Mouse (Mus musculus) cortical plate, adult 2 months (tissue): Measurements from ENCODE around the gene Msl1. TPM values are rescaled to one million over a fixed set of nuclear protein-coding genes. Genes with fewer than 3 reads are reported as not detected.
A peak's percentile ranks its signal among the peaks of the same experiment; 100 is the strongest.

ENCODE experiments used
- H3K27ac ChIP-seq: fragments of 200-500 bp; 2 replicates; pipeline ENCODE4 v1.5.1; 2012; ENCODE audit warnings: low read length, control low read depth, inconsistent platforms; ENCODE audit not compliant: insufficient read depth
- H3K4me1 ChIP-seq: fragments of 200-500 bp; 2 replicates; pipeline ENCODE4 v1.6.1; 2011; ENCODE audit warnings: low read length; ENCODE audit not compliant: control insufficient read depth, insufficient read depth
- H3K4me3 ChIP-seq: fragments of 200-500 bp; 2 replicates; pipeline ENCODE4 v1.5.1; 2011; ENCODE audit warnings: mild to moderate bottlenecking, low read length, control low read depth; ENCODE audit not compliant: insufficient read depth
- CTCF ChIP-seq: fragments of 200-500 bp; IDR thresholded peaks from 2 replicates; pipeline ENCODE4 v1.5.1; 2011; ENCODE audit warnings: mild to moderate bottlenecking, control low read depth, low read length; ENCODE audit not compliant: insufficient read depth; ENCODE audit errors: extremely low read depth
- POLR2A ChIP-seq: fragments of 200-500 bp; IDR thresholded peaks from 2 replicates; pipeline ENCODE4 v1.6.1; 2011; ENCODE audit warnings: mild to moderate bottlenecking, low read length, control low read depth; ENCODE audit not compliant: insufficient read depth; ENCODE audit errors: extremely low read depth
- polyA plus RNA-seq: library from polyadenylated mRNA; depleted of rRNA; stranded (reverse); fragments of >200 nt; gene quantifications from 2 replicates; pipeline ENCODE4 v1.2.3, GENCODE M21; 2012; rRNA removed

The Msl1 gene
- 119 and 131 TPM in 2 replicates for polyA plus RNA-seq

DNA sequence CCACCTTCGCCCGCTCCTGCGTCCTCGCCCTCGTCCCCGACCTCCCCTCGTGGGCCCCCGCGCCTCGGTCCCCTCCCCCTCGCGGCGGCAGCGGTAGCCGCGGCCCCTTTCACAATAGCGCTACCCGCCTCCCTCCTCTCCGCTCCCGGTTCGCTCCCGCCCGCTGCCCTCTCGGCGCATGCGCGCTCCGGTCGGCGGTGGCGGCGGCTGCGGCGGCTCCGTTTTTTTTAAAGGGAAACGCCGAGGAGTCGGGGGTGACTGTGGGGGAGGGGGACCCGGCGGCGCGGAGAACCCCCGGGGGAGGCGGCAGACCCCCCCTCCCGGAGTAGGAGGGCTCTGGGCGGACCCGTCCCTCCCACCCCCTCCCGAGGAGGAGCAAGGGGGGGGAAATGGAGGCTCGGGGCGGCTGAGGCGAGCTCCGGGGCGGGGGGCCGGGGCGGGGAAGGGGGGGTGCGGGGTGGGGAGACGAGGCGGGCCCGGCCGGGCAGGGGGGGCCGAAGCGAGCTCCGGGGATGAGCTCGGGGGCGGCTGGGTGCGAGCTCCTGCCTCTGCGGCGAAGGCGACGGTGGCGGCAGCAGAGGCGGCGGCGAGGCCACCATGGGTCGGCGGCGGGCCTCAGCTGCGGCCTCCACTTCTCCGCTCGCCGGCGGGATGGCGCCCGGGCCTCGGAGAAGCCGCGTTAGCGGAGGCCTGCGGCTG lies at the start of gene Msl1:
Gene Msl1, plus strand, starts transcription at position 502 of the 699 bp plus-strand sequence.
- no peak for TF ChIP-seq CTCF
- TF ChIP-seq POLR2A = peak; percentile 42; the same call in 1 of the 2 replicates

DNA sequence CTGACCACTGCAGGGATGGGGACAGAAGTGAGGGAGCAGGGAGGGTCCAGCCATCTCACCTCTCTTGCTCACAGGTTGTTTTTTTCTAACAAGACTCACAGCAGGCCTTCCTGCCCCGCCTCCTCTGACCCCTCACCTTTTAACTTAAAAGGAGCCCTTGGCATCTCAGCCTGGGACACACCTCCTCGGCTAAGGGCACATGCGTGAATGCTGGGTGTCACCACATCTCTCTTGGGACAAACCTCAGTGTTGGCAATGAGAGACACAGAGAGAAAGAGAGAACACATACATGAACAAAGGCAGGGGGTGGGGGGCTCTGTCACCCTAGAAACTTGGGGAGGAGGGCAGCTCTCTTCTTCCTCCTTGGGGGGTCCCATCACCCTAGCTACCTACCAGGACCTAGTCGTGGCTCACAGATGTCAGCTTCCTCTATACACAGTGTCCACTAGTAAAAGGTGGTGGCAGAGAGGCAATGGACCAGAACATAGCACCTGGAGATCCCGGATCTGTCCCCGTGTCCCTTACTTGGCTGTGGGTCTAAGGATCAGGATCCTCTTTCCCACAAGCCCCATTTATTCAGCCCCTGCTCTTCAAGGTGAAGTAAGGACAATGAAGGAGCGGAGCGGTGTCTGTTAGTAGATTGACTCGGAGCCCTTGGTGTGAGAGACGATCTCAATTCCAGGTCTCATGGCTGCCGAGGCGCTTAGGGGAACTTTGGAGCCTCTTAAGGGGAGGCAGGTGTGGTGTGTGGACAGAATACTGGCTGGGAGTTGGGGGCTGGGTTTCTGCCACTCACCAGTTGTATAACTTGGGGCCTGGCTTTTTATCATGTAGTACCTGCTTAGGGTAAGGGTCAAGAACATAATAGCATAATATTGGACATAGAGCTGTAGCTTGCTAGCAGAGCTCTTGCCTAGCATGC lies 49.1 kb upstream of the Msl1 start:
- Histone ChIP-seq H3K4me3 (no peak overlapping the region), H3K4me1 (peaks cover 24% of the 10 kb centered on the region), H3K27ac (peak overlapping the region; percentile 74)
- TF ChIP-seq POLR2A (no peak), CTCF (no peak)

More for the DNA sequence above, at the start of gene Msl1:
- H3K27ac ChIP-seq = peak within 1 kb of the TSS; percentile 98
- peak within 1 kb of the TSS; percentile 63 for H3K4me3 ChIP-seq
- peaks cover 6% of the 10 kb centered on the region; the same call in 1 of the 2 replicates for H3K4me1 ChIP-seq

DNA sequence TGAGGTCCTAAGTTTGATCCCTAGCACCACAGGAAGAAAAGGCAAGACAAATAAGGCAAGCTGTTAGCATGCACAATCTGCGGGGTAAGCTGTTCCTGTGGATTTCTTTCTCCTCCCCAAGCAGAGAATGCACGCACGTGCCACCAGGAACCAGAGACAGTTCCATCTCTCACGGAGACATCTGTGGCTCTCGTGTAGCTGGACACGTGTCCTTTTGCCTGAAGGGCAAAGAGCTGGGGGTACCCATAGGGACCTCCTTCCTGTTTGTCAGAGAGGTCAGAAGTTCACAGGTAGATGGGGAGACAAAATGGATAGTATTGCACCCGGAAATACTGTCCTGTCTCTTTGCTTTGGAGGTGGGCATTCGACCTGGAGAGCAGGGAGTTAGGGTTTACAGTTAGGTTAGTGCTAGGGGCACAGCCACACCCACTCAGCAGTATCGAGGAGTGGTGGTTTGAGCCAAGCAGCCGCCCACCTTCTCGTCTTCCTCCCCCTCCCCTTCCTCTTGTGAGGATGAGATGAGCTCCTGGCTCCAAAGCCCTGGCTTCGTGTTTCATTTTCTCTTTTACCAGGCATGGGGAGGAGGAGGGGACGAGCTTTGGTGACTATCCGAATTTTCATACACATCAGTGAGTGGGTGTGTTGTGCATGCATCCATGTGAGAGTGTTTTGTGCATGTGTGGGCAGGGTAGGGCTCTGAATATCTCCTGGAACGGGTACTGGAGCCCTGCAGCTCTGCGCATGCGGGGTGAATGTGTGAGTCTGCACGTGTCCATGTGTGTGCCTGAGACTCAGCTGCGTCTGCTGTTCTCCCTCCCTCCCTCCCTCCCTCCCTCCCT lies 48.2 kb upstream of the Msl1 start:
- TF ChIP-seq CTCF (no peak), POLR2A (0 out of 2 replicates have a peak, but pooled peaks have one; percentile 19)
- H3K27ac ChIP-seq = peak overlapping the region; percentile 74
- H3K4me1 ChIP-seq = peaks cover 27% of the 10 kb centered on the region
- no peak overlapping the region; the same call in 1 of the 2 replicates for H3K4me3 ChIP-seq

DNA sequence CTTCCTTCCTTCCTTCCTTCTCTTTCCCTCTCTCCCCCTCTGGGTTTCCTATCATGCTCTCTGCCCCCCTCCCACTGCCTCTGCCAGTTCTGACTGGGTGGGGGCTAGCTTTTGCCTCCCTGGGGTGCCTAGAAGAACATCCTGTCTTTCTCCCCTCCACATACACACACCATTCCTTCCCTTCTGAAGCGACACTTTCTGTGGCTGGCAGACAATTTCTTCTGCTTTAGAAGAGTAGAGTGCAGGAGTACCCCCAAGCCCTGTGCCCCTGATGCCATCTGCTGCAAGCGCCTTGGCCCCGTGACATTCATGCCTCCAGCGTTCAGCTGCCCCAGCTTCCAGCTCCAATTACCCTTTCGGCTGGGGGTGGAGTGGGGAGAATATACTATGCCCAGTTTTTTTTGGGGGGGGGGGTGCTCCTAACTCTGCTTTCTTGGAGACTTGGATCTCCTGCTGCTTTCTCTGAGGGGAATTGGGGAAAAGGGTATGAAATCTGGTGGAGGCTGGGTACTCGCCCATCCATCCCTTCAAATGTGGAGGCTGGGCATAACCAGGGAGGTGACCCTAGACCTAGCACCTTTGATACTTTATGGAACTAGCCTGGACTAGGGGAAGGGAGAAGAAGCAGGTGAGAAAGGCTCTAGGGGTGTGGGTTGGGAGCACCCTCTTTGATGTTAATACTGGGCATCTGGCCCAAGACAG lies 47.4 kb upstream of the Msl1 start:
- Histone ChIP-seq H3K4me1 (peaks cover 33% of the 10 kb centered on the region), H3K27ac (peak overlapping the region; percentile 88), H3K4me3 (peak overlapping the region; percentile 13)
- TF ChIP-seq CTCF (no peak), POLR2A (0 out of 2 replicates have a peak, but pooled peaks have one; percentile 22)

DNA sequence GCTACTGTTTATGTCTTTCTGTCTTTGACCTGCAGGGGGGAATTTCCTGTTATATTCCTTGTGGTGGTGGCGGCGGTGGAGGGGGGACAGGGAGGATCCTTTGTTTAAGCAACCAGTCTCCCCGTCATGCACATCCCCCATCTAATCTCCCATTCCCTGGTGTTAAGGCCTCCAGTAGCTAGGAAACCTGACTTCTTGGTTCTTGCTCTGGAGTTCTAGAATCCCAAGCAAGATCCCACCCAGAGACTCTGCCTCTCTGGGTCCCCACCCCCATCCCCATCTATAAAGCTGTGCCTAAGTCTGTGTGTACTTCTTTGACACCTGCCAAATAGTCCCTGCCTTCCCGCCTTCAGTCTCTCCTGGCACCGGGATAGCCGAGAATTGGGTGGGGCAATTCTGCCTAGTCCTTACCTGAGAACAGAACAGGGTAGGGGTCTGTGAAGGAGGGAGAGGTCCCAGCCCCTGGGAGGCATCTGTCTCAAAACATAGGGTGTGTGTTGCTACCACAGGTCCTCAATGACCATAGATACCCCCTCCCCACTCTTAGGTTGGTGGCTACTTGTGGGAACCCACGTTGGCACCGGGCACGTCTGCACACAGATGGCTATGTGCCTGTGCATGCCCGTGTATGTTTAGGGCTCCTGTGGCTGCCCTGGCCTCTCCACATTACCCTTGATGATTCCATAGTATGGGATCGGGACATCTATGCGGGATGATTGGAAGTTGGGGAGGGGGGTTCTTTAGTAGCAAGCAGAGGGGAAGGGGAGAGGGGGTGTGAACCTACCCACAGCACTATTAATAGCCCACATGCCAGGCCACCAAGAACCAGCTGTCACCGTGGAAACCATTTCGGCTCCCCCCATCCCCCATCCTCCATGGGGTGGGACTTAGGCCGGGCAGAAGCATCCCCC lies 46.6 kb upstream of the Msl1 start:
- Histone ChIP-seq H3K4me1 (peaks cover 37% of the 10 kb centered on the region), H3K27ac (peak overlapping the region; percentile 88), H3K4me3 (peak overlapping the region; percentile 13)
- TF ChIP-seq CTCF (no peak), POLR2A (no peak)

DNA sequence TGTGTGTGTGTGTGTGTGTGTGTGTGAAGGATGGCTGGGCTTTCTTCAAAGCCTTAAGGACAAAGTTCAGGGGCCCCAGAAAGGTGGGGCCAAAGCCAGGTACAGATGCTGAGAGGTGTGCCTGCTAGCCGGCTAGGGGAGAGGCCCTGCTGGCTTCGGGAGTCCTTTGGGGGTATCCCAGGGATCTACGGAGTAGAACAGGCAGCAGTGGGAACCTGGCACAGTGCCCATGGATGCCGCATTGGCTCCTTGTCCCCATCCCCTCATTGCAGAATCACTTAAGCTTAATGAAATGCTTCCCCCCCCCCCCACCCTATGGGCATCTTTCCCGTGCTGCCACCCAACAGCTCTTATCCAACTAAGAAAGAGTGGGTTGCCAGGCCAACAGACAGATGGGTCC lies 45.6 kb upstream of the Msl1 start:
- no peak for TF ChIP-seq CTCF
- no peak for TF ChIP-seq POLR2A
- Histone ChIP-seq H3K4me3 (peak overlapping the region; percentile 13; the same call in 1 of the 2 replicates), H3K27ac (peak overlapping the region; percentile 89), H3K4me1 (peaks cover 42% of the 10 kb centered on the region)

DNA sequence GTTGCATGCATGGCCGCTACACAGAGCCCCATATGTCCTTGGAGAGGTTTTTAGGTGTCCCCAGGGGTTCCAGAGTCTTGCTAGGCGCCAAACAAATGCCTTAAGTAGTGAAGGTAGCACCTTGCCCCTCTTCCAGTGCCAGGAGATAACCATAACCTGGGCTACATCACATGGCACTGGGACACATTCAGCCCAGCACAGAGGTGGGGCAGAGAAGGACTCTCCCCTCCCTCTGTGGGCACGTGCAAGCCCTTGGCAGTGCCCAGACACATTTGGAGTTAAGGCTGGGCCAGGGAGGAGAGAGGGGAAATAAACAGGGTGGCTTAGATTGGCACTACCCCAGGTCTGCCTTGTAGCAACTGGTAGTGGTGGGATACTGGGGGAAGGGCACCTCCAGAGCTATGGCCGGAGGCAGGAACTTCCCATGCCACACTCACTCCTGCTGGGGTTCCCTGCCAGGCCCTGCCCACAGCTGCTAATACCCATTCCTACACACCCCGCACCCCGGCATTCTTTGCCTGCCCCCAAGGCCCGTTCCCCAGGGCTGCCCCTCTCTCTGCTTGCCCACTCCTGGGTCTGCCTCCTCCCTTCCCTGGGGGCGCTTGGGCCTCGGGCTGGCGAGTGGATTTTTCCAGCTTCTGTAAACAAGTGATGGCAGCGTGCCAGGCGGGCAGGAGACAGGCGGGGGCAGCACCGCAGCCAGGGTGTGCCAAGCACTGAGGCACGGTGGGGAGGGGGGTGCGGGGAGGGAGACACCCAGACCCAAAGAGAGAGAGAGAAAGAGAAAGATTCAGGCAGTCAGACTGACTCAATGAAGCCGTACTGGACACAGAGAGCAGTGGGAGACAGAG lies 44.7 kb upstream of the Msl1 start:
- Histone ChIP-seq H3K27ac (peak overlapping the region; percentile 89), H3K4me3 (peak overlapping the region; percentile 13; the same call in 1 of the 2 replicates), H3K4me1 (peaks cover 48% of the 10 kb centered on the region)
- TF ChIP-seq CTCF = no peak
- TF ChIP-seq POLR2A = no peak
